Mouse (Mus musculus) embryonic fibroblast, embryonic 13.5 days (primary cell): ENCODE measurements around the gene Pih1d2. TPM values are rescaled to one million over a fixed set of nuclear protein-coding genes. Genes with fewer than 3 reads are reported as not detected.

Experiments
- H3K27ac ChIP-seq: 2 replicates; pipeline ENCODE4 v1.5.1; 2012; ENCODE audit warnings: low read length, control low read depth, inconsistent platforms; ENCODE audit not compliant: insufficient read depth
- H3K4me1 ChIP-seq: 2 replicates; pipeline ENCODE4 v1.6.1; 2011; ENCODE audit warnings: low read length; ENCODE audit not compliant: control insufficient read depth, insufficient read depth
- H3K4me3 ChIP-seq: 2 replicates; pipeline ENCODE4 v1.5.1; 2011; ENCODE audit warnings: mild to moderate bottlenecking, control low read depth, low read length; ENCODE audit not compliant: insufficient read depth
- CTCF ChIP-seq: IDR thresholded peaks from 2 replicates; pipeline ENCODE4 v1.5.1; 2011; ENCODE audit warnings: mild to moderate bottlenecking, control low read depth, low read length, moderate library complexity, borderline replicate concordance; ENCODE audit not compliant: insufficient read depth
- POLR2A ChIP-seq: IDR thresholded peaks from 2 replicates; pipeline ENCODE4 v1.6.1; 2011; ENCODE audit warnings: low read depth, mild to moderate bottlenecking, control low read depth, low read length, moderate library complexity
- polyA plus RNA-seq: library from polyadenylated mRNA; stranded (reverse); fragments of >200 nt; gene quantifications from 2 replicates; pipeline ENCODE4 v1.2.4, GENCODE M21; 2011; ENCODE audit warnings: low read depth; ENCODE audit not compliant: missing spikeins, insufficient read length

The Pih1d2 gene
- 1.4 and 1.5 TPM in 2 replicates for polyA plus RNA-seq

DNA sequence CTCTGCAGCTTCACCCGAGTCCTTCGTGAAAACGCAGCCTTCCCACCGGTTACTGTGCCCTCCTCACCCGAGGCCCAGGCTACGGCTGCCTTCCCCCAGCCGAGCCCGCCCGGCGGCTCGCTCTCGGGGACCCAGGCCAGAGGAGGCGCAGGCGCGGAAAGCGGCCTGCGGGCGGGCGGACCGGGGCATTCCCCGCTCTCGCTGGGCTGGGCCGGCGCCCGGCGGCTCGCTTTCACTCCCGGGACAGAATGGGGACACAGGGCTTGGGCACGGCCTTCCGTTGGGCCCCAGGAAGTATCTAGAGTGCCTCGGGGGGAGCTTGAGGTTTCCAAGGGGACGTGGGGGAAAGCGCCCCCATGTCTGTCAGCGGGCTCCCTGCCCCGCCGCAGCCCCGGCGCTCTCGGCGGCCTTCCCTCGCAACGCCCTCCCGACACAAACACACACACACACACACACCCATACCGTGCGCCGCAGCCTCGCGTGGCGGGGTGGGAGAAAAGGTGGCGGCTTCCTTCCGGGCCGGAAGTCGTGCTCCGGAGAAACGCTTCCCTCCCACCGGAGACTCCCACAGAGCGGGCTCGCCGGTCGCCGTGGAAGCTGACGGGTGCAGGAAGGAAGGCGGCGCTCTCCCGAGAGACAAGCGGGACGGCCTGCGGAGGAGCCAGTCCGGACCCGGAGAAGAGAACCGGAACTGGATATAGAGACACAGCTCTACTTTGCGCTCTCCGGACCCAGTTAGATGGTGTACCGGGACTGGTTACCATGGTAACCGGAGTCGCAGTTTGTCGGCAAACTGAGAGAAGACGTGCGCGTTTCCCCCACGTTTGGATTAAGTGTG, at the start of gene Pih1d2, which contains the start of gene Nkapd1:
TSS of gene Pih1d2 (plus strand) at position 556 of the 838 bp plus-strand sequence.
TSS of gene Nkapd1 (minus strand) at position 699 of the 838 bp plus-strand sequence.
- peak within 1 kb of the TSS; percentile 87 for H3K4me3 ChIP-seq

DNA sequence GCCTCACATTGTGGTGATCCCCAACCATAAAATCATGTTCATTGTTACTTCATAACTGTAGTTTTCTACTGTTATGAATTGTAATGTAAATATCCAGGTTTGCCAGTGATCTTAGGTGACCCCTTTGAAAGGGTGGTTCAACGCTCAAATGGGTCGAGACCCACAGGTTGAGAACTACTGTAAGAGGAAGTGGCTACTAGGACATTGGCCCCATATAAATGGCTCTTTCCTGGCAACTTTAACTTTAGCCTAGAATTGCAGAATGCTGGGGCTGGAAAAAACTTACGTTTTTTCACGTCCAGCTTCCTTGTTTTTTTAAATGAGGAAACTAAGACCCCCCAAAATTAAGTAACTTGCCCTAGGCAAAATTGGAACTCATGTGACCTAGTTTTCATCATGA, 49.7 kb upstream of the Pih1d2 start:
- no peaks in the 10 kb centered on the region; the same call in 1 of the 2 replicates for H3K4me1 ChIP-seq
- H3K27ac ChIP-seq = no peak overlapping the region
- H3K4me3 ChIP-seq = no peak overlapping the region
- TF ChIP-seq CTCF (no peak), POLR2A (no peak)

More for the DNA sequence above, at the start of gene Pih1d2, which contains the start of gene Nkapd1:
- H3K27ac ChIP-seq = peak within 1 kb of the TSS; percentile 75
- peak; percentile 83 for TF ChIP-seq POLR2A
- TF ChIP-seq CTCF = no peak
- no peaks in the 10 kb centered on the region for H3K4me1 ChIP-seq

DNA sequence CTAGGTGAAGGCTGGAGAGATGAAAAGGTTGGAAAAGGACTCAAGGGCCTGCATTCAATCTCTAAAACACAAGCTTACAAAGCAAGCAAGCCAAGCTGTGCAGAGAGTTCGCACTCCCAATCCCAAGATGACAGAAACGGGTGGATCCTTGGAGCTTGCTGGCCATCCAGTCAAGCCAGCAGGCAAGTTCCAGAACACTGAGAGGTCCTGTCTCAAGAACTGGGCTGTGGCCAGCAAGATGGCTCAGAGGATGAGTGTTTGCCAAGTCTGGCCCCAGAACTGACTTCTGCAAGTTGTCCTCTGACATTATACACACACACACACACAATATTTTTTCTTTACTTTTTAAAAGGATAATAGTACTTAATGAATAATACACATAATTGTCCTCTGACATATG, 49.2 kb upstream of the Pih1d2 start:
- TF ChIP-seq POLR2A (no peak), CTCF (no peak)

DNA sequence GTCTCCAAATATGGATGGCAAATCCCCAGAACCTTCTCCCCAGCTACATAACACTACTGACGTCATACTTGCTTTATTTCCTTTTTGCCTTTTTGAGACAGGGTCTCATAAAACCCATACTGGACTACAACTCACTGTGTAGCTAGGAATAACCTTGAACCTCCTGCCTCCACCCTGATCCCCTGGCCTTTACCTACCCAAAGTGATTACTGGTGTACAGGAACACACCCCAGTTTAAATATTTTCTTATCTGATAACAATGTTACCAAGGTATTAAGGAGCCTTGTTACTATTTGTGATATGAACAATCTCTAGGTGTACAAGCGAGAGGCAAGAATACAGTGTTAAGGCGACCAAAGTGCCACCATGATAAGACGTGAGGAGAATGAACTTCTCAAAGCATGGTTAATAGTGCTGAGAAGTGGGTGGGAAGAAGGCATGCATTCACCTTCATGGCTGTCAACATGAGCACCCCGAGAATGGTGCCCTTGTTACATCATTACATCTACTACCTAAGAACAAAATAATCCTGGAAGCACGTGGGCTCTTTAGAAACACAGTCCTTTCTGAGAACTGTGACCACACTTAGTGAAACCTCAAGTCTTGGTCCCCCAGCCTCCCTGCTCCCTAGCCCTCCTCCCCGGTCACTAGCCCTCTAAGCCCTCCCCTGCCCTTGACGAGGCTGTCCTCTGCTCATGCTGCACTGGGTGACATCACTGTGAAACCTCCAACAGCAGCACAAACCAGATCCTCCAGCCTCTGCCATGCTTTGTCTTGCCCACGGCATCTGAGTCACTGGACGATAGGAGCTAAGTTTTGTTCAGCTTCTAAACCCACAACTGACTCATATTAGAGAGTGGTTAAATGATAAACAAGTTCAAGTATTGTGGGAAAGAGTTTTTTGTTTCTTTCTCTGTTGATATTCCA, 47.3 kb upstream of the Pih1d2 start:
- no peak for TF ChIP-seq CTCF
- TF ChIP-seq POLR2A = no peak
- Histone ChIP-seq H3K4me1 (no peaks in the 10 kb centered on the region; the same call in 1 of the 2 replicates), H3K27ac (no peak overlapping the region), H3K4me3 (no peak overlapping the region)

More for the DNA sequence above, 49.2 kb upstream of the Pih1d2 start:
- no peaks in the 10 kb centered on the region; the same call in 1 of the 2 replicates for H3K4me1 ChIP-seq
- H3K27ac ChIP-seq = no peak overlapping the region
- H3K4me3 ChIP-seq = no peak overlapping the region

DNA sequence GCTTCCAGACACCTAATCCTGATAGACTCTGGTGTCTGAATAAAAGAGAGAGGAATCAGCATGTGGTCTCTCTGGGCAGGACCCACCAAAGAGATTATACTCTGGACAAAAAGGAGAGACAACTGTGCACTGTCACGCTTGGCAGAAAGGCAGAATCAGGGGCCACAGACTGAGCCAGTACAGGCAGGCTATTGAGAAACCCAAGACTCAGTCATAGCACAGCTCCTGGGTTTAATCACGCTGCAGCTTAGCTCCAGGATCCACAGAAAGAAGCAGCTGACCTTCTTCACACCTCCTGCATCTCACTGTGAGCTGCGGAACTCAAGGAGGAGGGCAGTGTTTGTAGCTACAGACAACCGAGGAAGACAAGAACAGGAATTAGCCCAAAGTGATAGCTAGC, 36.8 kb upstream of the Pih1d2 start:
- no peaks in the 10 kb centered on the region for H3K4me1 ChIP-seq
- no peak overlapping the region for H3K4me3 ChIP-seq
- H3K27ac ChIP-seq = no peak overlapping the region
- TF ChIP-seq POLR2A = no peak
- no peak for TF ChIP-seq CTCF

DNA sequence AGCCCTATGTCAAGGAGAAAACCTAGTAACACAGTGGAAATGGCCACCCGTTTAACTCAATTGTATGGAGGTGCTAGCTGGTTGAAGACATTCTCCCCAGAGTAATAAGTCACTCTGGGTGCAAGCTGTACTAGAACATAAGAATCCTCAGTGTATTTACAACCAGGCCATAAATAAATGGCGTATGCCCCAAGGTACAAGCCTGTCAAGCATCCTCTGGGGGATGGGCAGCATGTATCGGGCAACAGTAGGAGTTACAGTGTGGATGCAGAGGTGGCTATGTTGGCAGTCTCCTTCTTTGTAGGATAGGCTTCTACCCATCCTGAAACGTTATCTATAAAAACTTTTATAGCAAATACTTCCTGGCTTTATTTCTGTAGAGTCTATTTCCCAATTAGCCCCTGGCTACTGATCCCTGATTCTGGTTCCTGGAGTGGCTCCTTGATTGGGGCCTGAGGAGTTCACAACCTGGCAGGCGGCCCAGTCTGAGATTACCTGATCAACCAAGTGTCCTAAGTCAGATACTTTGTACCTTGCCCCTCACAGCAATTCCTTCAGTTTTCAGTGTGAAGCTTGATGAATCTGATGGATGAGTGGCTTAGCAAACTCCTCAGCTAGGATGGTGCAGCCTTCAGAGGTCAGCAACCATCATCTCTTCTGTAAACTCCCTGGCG, 31.8 kb upstream of the Pih1d2 start:
- TF ChIP-seq CTCF = no peak

DNA sequence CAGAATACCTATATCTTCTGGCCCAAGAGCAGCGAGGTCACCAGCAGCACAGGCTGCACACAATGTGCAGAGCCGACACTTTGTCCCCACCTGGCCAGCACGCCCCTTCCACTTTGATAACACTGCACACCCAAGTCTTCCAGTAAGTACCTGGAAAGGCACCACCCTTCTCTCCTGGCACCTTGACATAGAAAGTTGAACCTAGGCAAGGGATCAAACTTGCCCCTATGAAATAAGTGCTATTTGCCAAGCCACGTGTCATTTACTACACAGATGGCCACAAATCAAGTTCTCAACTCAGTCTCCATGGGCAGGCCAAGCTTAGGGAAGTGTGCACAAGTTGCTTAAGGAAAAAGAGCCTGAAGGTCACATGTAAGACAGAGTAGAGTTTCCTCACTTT, 30.2 kb upstream of the Pih1d2 start:
- TF ChIP-seq CTCF (no peak), POLR2A (no peak)
- H3K4me3 ChIP-seq = no peak overlapping the region
- no peak overlapping the region for H3K27ac ChIP-seq
- peaks cover 4% of the 10 kb centered on the region for H3K4me1 ChIP-seq

More for the DNA sequence above, 31.8 kb upstream of the Pih1d2 start:
- Histone ChIP-seq H3K27ac (no peak overlapping the region), H3K4me1 (no peaks in the 10 kb centered on the region), H3K4me3 (no peak overlapping the region)

DNA sequence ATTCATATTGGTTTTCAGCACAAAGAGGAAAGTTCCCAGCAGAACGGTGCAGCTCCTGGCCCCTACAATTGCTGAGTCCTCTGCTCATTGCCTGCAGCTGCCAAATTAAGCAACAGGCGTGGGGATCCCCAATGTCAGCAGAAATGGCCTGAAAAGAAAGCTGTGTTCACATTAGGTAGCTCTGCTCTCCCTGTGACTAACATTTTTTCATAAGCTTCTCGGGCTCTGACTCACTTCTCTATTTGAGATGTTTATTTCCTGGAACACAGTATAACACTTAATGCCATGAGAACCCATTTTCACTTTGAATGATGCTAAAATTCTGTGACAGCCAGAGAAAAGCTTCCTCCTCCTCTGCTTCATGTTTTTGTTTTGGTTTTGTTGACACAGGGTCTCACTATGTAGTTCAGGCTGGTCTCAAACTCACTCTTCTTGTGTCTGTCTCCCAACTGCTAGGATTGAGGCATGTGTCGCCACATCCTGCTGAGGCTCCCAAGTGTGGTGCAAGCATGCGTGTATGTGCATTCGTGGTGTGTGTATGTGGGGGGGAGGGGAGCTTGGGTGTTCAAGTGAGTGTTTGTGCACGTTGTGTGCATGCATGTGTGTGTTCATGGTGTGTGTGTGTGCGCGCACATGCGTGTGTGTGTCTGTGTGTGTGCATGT, 26.1 kb upstream of the Pih1d2 start:
- peaks cover 4% of the 10 kb centered on the region for H3K4me1 ChIP-seq
- no peak for TF ChIP-seq POLR2A
- TF ChIP-seq CTCF = no peak
- peak overlapping the region; percentile 53; the same call in 1 of the 2 replicates for H3K27ac ChIP-seq
- H3K4me3 ChIP-seq = no peak overlapping the region
